Mouse (Mus musculus) skeletal muscle tissue, adult 2 months (tissue): Measurements from ENCODE around the gene Rpa2.
"Not testable (repeated sequence)": the region's sequence is repeated elsewhere in the genome, so short reads cannot be mapped to it uniquely, and the experiment has no call there.

Experiments
- DNase-seq: peaks from one replicate; pipeline ENCODE4 v3.0.0-alpha.2; 2012; ENCODE audit warnings: low read depth, low spot score

Gene Rpa2

GRCm38 (mm10) chr4:132767914-132768876 is at the start of gene Rpa2:
TSS of gene Rpa2 (plus strand) at chr4:132768332.
- peak; percentile 99 for DNase-seq

DNA sequence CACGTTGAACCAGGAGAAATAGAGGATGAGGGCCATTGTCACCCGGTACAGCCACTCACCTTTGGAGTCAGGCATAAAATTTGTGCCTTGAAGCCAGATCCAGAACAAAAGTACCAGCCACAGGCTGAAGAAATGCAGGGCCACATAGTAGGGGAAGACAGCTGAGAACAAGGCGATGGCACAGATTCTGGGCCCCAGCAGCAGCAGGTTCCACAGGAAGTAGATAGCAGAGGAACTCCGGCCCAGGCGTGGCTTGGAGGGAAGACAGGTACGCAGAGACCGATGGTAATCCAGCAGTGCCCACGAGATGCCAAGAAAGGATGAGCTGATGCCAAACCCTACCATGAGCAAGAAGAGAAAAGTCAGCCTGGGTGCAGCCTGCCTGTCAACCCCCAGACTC is 39.9 kb upstream of the Rpa2 start:
- DNase-seq = no peak

DNA sequence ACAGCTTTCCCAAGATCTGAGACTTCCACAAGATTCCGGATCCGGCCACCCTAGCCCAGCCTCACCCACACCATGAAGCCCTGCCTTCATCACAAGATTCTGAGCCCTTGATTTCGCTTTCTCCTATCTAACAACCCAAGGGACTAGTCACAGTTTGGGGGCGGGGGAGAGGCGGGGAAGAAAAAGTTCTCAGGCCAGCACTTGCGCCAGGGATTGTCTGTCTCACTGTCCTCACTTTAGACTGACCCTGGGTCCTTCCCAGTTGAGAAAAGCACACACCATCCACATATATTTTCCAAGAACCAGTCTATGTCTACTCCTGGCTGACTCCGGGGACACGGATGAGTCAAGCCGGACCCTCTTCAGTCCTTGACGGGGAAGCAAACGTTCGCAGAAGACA is 36.5 kb upstream of the Rpa2 start:
- DNase-seq = no peak

DNA sequence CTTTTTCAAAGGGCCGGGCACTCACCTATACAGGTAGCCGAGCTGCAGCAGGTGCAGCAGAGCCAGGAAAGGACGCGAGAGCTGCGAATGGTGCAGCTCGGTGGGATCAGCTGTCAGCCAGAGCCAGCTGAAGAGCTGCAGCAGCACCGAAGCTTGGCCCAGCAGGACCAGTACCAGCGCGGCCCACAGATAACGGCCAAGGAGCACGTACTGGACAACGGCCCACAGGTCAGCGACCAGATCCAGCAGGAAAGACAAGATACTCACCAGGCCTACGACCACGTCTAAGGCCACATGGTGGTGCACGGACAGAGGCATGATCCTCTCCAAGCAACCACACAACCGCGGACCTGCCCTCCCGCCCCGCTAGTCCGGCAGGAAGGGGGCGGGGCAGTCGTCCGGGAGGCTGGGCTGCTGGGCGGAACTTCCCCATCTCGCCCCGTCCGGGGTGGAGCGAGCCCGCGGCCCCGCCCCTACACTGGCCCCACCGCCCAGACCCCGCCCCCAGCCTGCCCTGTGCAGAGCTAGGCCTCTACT is 35.9 kb upstream of the Rpa2 start, which contains the start of gene Xkr8:
Gene Xkr8 (minus strand): TSS at position 399 of the 537 bp plus-strand sequence.
- DNase-seq = peak; percentile 70

DNA sequence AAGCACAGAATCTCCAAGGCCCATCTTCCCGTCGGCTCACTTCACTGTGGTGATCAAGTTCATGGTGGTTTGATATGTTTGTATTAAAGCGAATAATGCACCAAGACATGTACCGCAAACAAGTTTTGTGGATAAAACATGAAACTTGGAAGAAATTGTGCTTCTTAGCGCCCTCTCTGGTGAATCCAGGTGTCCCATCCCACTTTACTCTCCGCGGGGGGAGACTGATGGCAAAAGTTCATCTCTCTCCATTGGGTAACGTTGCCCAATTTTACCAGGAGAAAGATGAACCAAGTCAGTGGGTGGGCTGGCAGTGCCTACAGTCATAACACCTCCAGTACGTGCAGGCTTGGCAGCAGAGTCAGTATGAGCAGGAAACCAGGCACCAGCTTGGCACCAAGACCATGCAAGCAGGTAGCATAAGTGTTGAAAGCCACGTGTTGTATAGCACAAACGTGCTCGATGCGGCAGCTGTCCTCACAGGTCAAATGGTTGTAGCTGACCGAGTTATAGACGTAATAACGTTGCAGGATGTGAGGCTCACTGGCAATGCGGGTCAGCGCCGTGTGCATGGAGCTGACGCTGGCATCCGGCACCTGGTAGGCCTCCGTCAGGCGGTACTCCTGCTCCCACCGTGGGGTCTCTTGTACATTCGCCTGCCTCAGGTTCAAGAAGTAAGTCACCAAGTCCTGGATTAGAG is 34.9 kb upstream of the Rpa2 start:
- DNase-seq = no peak

DNA sequence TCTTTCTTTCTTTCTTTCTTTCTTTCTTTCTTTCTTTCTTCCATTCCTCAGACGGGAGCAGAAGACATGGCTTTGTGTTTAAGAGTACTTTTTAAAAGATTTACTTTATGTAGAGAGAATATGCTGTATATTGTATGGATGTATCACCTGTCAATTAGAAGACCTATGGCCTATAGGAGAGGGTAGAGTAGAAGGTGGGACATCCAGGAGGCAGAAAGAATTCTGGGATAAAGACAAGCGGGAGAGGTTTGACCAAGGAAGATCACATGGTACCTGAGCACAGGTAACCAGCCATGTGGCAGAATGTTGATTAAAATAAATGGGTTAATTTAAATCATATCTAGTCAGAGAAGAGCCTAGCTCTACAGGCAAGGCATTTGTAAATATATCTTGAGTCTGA is 33.4 kb upstream of the Rpa2 start:
- DNase-seq = no peak

GRCm38 (mm10) chr4:132735389-132735788 is 32.7 kb upstream of the Rpa2 start:
- no peak for DNase-seq

DNA sequence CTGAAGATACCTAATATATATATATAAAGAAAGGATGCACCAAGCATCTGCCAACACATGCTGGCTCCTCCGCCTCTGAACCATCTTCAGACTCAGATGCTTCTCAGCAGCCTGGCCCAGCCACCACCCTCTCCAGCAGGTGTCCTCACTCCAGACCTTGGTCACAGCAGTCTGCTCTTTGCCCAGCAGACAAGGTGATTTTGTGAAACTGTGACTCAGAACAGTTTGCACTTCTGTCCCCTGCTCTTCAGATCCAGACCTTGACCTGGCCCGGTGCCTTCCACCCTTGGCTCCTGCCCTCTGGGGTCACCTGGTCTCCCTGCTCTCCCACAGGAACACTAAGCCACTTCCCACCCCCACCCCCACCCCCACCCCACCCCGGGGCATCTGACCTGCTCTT is 32.2 kb upstream of the Rpa2 start:
- DNase-seq = no peak

DNA sequence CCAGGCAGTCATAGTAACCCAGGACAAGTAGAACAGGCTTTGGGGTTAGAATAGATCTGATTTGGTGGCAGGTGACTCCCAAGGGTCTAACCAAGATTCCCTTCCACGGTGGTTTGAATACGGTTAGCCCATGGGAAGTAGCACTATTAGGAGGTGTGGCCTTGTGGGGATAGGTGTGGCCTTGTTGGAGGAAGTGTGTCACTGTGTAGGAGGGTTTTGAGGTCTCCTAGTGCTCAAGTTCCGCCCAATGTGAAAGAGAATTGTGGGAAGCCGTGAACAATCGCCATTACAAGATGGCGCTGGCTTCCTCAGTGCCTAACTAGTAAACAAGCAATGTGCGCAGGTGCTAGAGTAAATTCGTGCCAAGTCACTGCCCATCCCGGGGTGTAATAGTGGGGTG is 31.0 kb upstream of the Rpa2 start:
- not testable (repeated sequence) for DNase-seq

DNA sequence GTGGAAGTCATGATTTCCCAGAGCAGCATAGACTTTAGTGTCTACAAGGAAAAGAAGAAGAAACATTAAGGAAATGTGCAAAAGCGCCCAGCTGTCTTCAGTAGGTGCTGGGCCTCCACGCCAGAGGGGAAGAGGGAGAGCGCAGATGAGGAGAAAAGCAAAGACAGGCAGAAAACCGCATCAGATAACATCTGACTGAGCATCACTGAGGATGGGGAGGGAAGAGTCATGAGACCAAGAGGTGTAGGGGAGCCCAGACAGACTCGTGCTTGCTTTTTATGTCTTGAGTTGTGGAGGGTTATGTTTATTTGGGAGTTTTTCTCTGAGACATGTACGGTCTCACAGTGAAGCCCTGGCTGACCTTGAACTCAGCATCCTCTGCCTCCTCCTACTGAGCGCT is 26.6 kb upstream of the Rpa2 start:
- no peak for DNase-seq

DNA sequence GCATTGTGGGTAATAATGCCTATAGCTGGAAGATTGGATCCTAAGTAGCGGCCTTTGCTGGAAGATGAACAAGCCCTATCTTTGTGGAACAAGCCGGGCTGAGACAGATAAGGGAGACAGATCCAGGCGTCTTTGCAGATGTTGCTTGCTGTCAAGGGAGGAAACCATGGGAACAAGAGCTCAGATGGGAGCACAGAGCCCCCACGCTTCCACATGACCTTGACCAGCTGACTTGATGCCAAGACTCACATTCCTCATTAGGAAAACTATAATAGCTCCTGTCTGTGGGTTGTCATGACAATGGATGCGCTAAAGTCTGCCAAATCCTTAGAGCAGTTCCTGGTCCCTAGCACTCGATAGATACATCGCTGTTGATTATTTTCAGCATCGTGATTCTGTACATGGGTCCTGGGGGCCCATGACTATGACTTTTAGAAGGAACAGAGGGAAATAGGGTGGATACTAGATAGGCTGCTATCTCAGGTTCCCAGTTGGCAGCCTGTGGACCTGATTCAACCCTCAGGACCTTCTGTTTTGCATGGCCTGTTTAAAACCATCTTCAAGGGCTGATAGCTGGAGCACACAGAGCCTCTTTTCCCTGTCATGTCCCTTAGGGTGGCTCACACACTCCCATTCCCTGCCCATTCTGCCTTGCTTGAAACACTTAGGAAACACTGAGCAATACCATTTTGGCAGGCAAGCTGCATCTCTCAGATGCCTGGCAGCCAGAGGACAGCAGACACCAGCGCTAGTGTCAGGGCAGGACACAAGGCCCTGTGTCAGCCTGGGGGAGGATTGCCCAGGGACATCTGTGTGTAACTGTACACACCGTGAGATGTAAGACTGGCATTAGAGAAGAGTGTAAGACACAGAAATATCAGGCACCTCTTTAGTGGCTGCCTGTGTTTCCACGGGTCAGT is 23.9 kb upstream of the Rpa2 start:
- DNase-seq = peak; percentile 47

DNA sequence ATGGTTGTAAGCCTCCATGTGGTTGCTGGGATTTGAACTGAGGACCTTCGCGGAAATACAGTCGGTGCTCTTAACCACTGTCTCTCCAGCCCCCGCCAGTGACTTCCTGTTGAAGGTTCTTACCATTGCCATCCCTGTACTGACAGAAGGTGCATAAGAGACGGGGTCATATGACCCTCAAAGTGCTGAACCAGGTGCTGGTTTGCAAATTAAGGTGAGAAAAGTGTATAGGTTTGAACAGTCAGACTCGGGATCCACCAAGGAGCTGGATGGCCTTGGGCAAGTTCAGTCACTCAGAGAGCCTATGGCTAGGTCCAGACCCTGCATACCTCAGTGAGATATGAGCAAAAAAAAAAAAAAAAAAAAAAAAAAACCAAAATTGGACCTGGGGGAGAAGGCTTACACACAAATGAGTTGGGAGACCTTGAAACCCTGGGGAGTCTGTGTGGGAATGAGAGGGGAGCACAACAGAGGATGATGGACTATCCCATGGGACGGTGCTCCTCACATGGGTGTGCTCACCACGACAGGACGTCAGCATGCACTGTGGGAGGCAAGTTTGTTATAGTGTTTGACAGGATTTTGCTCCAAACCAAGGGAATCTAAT is 21.1 kb upstream of the Rpa2 start:
- no peak for DNase-seq

DNA sequence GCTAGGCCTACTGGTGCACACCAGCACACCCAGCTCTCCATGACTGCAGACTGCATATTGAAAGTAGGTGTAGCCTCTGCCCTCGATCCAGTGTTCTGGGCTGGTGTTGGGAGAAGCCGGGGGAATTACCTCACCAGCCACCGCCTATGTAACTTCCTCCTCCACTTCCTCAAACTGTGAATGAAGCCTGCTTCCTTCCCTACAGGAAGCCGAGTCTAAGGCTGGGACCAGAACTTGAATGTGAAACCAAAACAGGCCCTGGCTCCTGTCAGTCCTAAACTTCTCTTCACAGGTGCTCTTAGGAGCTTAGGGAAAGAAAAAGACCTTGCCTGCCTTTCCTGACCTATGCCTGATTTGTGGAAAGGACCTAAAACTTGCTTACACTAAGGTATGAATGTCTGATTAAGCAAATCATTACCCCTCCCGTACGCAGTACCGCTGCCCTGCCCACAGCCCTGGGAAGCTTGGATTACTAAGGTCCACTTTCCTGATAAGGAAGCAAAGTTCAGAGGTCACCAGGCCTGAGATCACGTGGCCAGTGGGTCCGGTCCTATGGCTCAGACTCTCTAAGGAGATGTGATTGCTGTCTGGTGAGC is 20.4 kb upstream of the Rpa2 start:
- peak; percentile 37 for DNase-seq

DNA sequence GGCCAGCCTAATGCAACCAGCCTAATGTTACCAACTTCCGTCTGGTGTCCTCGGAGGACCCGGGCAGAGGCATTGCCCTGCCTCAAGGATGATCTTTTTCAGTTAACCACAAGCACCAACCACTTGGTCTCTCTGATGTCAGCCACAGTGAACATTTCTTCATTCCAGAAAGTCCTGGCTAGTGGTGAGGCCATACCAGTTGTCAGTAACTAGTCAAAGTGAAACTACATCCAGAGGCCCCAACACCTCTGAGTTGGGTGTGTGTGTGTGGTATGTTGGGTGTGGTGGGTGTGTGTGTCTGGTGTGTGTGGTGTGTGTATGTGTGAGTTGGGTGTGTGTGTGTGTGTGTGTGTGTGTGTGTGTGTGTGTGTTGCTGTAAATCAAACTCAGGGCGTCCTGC is 19.4 kb upstream of the Rpa2 start:
- DNase-seq = no peak

DNA sequence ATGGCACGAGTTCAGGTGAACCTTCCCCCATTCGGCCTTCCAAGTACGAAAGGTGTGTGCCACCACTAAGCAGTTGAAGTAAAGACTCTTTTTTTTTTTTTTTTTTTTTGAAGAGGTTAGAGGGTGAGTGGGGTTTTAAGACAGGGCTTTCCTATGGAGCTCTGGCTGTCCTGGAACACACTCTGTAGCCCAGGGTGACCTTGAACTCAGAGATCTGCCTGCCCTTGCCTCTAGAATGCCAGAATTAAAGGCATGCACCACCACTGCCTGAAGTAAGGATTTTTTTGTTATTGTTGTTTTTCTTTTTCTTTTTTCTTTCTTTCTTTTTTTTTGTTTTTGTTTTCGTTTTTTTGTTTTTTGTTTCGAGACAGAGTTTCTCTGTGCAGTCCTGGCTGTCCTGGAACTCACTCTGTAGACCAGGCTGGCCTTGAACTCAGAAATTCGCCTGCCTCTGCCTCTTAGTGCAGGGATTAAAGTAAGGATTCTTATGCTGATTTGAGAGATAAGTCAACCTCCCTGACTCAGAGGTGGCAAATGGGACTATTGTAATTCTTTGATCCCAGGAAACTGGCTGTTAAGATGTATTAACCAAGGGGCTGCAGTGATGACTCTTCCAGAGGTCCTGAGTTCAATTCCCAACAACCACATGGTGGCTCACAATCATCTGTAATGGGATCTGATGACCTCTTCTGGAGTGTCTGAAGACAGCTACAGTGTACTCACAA is 18.7 kb upstream of the Rpa2 start:
- no peak for DNase-seq

GRCm38 (mm10) chr4:132752992-132753391 is 15.1 kb upstream of the Rpa2 start:
- DNase-seq = no peak

DNA sequence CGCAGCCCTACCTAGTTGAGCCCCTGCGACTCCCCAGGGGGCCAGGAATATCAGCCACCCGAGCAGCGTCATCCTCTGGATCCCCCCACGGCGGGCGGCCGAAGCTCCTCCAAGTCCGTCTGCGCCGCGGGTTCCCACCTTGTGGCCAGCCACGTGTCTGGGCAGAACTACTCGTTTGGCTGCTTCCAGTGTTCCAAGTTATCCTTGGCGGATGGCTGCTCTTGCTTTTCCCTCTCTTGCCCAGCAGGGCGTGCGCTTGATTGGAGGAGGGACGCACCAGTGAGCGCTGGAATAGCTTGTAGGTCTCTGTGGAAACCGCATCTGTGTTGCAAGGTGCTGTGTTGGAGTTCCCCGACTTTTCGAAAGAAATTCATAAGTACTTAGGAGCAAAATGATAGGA is 11.2 kb upstream of the Rpa2 start, which contains the start of gene Smpdl3b:
Gene Smpdl3b (minus strand): TSS at position 279 of the 400 bp plus-strand sequence.
- peak; percentile 75 for DNase-seq

- DNase-seq = no peak
These were observed 10.3 kb upstream of the Rpa2 start for GRCm38 (mm10) chr4:132757633-132758351.

DNA sequence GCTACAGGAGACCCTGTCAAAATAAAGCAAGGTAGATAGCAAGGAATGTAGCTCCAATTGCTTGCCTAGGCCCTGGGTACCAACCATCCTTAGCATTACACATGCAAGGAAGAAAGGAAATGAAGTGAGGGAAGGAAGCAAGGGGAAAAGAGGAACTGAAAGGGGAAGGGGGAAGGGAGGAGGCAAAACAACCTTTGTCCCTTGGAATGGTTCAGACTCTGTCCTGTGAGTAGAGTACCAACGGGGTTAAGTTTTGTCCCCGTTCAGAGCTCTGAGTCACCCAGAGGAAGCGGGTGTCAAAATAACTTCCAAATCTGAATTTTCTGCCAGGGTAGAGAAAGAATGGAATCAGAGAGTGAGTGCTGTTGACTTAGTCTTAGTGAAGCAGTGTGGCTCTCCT is 7.8 kb upstream of the Rpa2 start:
- no peak for DNase-seq
